Mouse (Mus musculus): ENCODE data around the gene Zbed6. TPM values are rescaled to one million over a fixed set of nuclear protein-coding genes. Genes with fewer than 3 reads are reported as not detected.
"Not testable (repeated sequence)": the region's sequence is repeated elsewhere in the genome, so short reads cannot be mapped to it uniquely, and the experiment has no call there.

Zbed6 gene
- 19.5 and 28.8 TPM in 2 replicates for total RNA-seq (2017)

- ATAC-seq (replicated peaks in 1 of 2; ENCODE audit: insufficient read depth in 1 of 2, low FRiP score in 2 of 2, low TSS enrichment in 1 of 2, low read depth in 1 of 2, poor library complexity in 2 of 2, severe bottlenecking in 2 of 2) = peak; percentile 31 to 43; a peak in 2 of 4 replicates
Observed at GRCm38 (mm10) chr1:133660466-133661202, at the start of gene Zbed6. Zbed6 (minus strand) TSS chr1:133660885.

- no peak for ATAC-seq (replicated peaks in 1 of 2; ENCODE audit: insufficient read depth in 1 of 2, low FRiP score in 2 of 2, low TSS enrichment in 1 of 2, low read depth in 1 of 2, poor library complexity in 2 of 2, severe bottlenecking in 2 of 2)
Observed at GRCm38 (mm10) chr1:133709292-133709691, 48.6 kb upstream of the Zbed6 start.

GRCm38 (mm10) chr1:133701824-133702223 is 41.1 kb upstream of the Zbed6 start:
- ATAC-seq (replicated peaks in 1 of 2; ENCODE audit: insufficient read depth in 1 of 2, low FRiP score in 2 of 2, low TSS enrichment in 1 of 2, low read depth in 1 of 2, poor library complexity in 2 of 2, severe bottlenecking in 2 of 2) = not testable (repeated sequence)

- no peak for ATAC-seq (replicated peaks in 1 of 2; ENCODE audit: insufficient read depth in 1 of 2, low FRiP score in 2 of 2, low TSS enrichment in 1 of 2, low read depth in 1 of 2, poor library complexity in 2 of 2, severe bottlenecking in 2 of 2)
Observed at GRCm38 (mm10) chr1:133697935-133698620, 37.4 kb upstream of the Zbed6 start.

- no peak for ATAC-seq (replicated peaks in 1 of 2; ENCODE audit: insufficient read depth in 1 of 2, low FRiP score in 2 of 2, low TSS enrichment in 1 of 2, low read depth in 1 of 2, poor library complexity in 2 of 2, severe bottlenecking in 2 of 2)
Observed at GRCm38 (mm10) chr1:133695901-133696300, 35.2 kb upstream of the Zbed6 start.

GRCm38 (mm10) chr1:133694876-133695275 is 34.2 kb upstream of the Zbed6 start:
- ATAC-seq (replicated peaks in 1 of 2; ENCODE audit: insufficient read depth in 1 of 2, low FRiP score in 2 of 2, low TSS enrichment in 1 of 2, low read depth in 1 of 2, poor library complexity in 2 of 2, severe bottlenecking in 2 of 2) = peak; percentile 89 to 90

- ATAC-seq (replicated peaks in 1 of 2; ENCODE audit: insufficient read depth in 1 of 2, low FRiP score in 2 of 2, low TSS enrichment in 1 of 2, low read depth in 1 of 2, poor library complexity in 2 of 2, severe bottlenecking in 2 of 2) = no peak
Observed at GRCm38 (mm10) chr1:133694301-133694700, 33.6 kb upstream of the Zbed6 start.

- no peak for ATAC-seq (replicated peaks in 1 of 2; ENCODE audit: insufficient read depth in 1 of 2, low FRiP score in 2 of 2, low TSS enrichment in 1 of 2, low read depth in 1 of 2, poor library complexity in 2 of 2, severe bottlenecking in 2 of 2)
Observed at GRCm38 (mm10) chr1:133693536-133694114, 32.9 kb upstream of the Zbed6 start.

- no peak for ATAC-seq (replicated peaks in 1 of 2; ENCODE audit: insufficient read depth in 1 of 2, low FRiP score in 2 of 2, low TSS enrichment in 1 of 2, low read depth in 1 of 2, poor library complexity in 2 of 2, severe bottlenecking in 2 of 2)
Observed at GRCm38 (mm10) chr1:133692195-133692594, 31.5 kb upstream of the Zbed6 start.

GRCm38 (mm10) chr1:133691046-133691445 is 30.4 kb upstream of the Zbed6 start:
- no peak for ATAC-seq (replicated peaks in 1 of 2; ENCODE audit: insufficient read depth in 1 of 2, low FRiP score in 2 of 2, low TSS enrichment in 1 of 2, low read depth in 1 of 2, poor library complexity in 2 of 2, severe bottlenecking in 2 of 2)

- peak; percentile 78 to 80 for ATAC-seq (replicated peaks in 1 of 2; ENCODE audit: insufficient read depth in 1 of 2, low FRiP score in 2 of 2, low TSS enrichment in 1 of 2, low read depth in 1 of 2, poor library complexity in 2 of 2, severe bottlenecking in 2 of 2)
Observed at GRCm38 (mm10) chr1:133689897-133690296, 29.2 kb upstream of the Zbed6 start, which contains the start of gene Lax1. Lax1 (minus strand) TSS chr1:133690108.

- no peak for ATAC-seq (replicated peaks in 1 of 2; ENCODE audit: insufficient read depth in 1 of 2, low FRiP score in 2 of 2, low TSS enrichment in 1 of 2, low read depth in 1 of 2, poor library complexity in 2 of 2, severe bottlenecking in 2 of 2)
Observed at GRCm38 (mm10) chr1:133688301-133688700, 27.6 kb upstream of the Zbed6 start.

GRCm38 (mm10) chr1:133685749-133686519 is 25.2 kb upstream of the Zbed6 start:
- ATAC-seq (replicated peaks in 1 of 2; ENCODE audit: insufficient read depth in 1 of 2, low FRiP score in 2 of 2, low TSS enrichment in 1 of 2, low read depth in 1 of 2, poor library complexity in 2 of 2, severe bottlenecking in 2 of 2) = no peak

GRCm38 (mm10) chr1:133671801-133672200 is 11.1 kb upstream of the Zbed6 start:
- no peak for ATAC-seq (replicated peaks in 1 of 2; ENCODE audit: insufficient read depth in 1 of 2, low FRiP score in 2 of 2, low TSS enrichment in 1 of 2, low read depth in 1 of 2, poor library complexity in 2 of 2, severe bottlenecking in 2 of 2)

GRCm38 (mm10) chr1:133671266-133671665 is 10.6 kb upstream of the Zbed6 start:
- no peak for ATAC-seq (replicated peaks in 1 of 2; ENCODE audit: insufficient read depth in 1 of 2, low FRiP score in 2 of 2, low TSS enrichment in 1 of 2, low read depth in 1 of 2, poor library complexity in 2 of 2, severe bottlenecking in 2 of 2)

GRCm38 (mm10) chr1:133670776-133671175 is 10.1 kb upstream of the Zbed6 start:
- ATAC-seq (replicated peaks in 1 of 2; ENCODE audit: insufficient read depth in 1 of 2, low FRiP score in 2 of 2, low TSS enrichment in 1 of 2, low read depth in 1 of 2, poor library complexity in 2 of 2, severe bottlenecking in 2 of 2) = no peak

GRCm38 (mm10) chr1:133670190-133670589 is 9.5 kb upstream of the Zbed6 start:
- no peak for ATAC-seq (replicated peaks in 1 of 2; ENCODE audit: insufficient read depth in 1 of 2, low FRiP score in 2 of 2, low TSS enrichment in 1 of 2, low read depth in 1 of 2, poor library complexity in 2 of 2, severe bottlenecking in 2 of 2)

GRCm38 (mm10) chr1:133668618-133669017 is 7.9 kb upstream of the Zbed6 start:
- ATAC-seq (replicated peaks in 1 of 2; ENCODE audit: insufficient read depth in 1 of 2, low FRiP score in 2 of 2, low TSS enrichment in 1 of 2, low read depth in 1 of 2, poor library complexity in 2 of 2, severe bottlenecking in 2 of 2) = no peak

All from hematopoietic stem cell, adult 5-6 weeks (primary cell).